Mouse (Mus musculus): ENCODE measurements around the gene Camta1. TPM values are rescaled to one million over a fixed set of nuclear protein-coding genes. Genes with fewer than 3 reads are reported as not detected.

The Camta1 gene
- polyA plus RNA-seq, 1 experiment: 13.4 TPM

GRCm38 (mm10) chr4:151634771-151635170, 226.9 kb downstream of the Camta1 start:
- no peaks in the 10 kb centered on the region for H3K4me1 ChIP-seq
- H3K4me3 ChIP-seq (replicated peaks): no peak overlapping the region
- no peaks in the 10 kb centered on the region for H3K27me3 ChIP-seq (replicated peaks)
- H3K9me3 ChIP-seq: no peaks in the 10 kb centered on the region; the same call in 1 of the 2 replicates
- TF ChIP-seq GATA1 (IDR thresholded peaks at IDR 0.05; ENCODE audit: borderline replicate concordance, low read length): no peak
- TF ChIP-seq FLI1 (IDR thresholded peaks at IDR 0.05; ENCODE audit: low read length): no peak
- H3K36me3 ChIP-seq (replicated peaks; ENCODE audit: low read length): no peaks in the 10 kb centered on the region

GRCm38 (mm10) chr4:151633795-151634194, 227.9 kb downstream of the Camta1 start:
- H3K9me3 ChIP-seq: peaks cover 3% of the 10 kb centered on the region; the same call in 1 of the 2 replicates
- TF ChIP-seq FLI1 (IDR thresholded peaks at IDR 0.05; ENCODE audit: low read length) (no peak), GATA1 (IDR thresholded peaks at IDR 0.05; ENCODE audit: borderline replicate concordance, low read length) (no peak)
- H3K27me3 ChIP-seq (replicated peaks): no peaks in the 10 kb centered on the region
- no peak overlapping the region for H3K4me3 ChIP-seq (replicated peaks)
- no peaks in the 10 kb centered on the region for H3K36me3 ChIP-seq (replicated peaks; ENCODE audit: low read length)
- H3K4me1 ChIP-seq: no peaks in the 10 kb centered on the region

GRCm38 (mm10) chr4:151632321-151632720, 229.4 kb downstream of the Camta1 start:
- H3K9me3 ChIP-seq: peaks cover 18% of the 10 kb centered on the region
- no peak for TF ChIP-seq GATA1 (IDR thresholded peaks at IDR 0.05; ENCODE audit: borderline replicate concordance, low read length)
- no peak for TF ChIP-seq FLI1 (IDR thresholded peaks at IDR 0.05; ENCODE audit: low read length)

GRCm38 (mm10) chr4:151630664-151631063, 231.0 kb downstream of the Camta1 start:
- Histone ChIP-seq H3K4me3 (replicated peaks) (no peak overlapping the region), H3K4me1 (no peaks in the 10 kb centered on the region), H3K27me3 (replicated peaks) (no peaks in the 10 kb centered on the region), H3K9me3 (peaks cover 27% of the 10 kb centered on the region), H3K36me3 (replicated peaks; ENCODE audit: low read length) (no peaks in the 10 kb centered on the region)
- TF ChIP-seq FLI1 (IDR thresholded peaks at IDR 0.05; ENCODE audit: low read length): no peak
- TF ChIP-seq GATA1 (IDR thresholded peaks at IDR 0.05; ENCODE audit: borderline replicate concordance, low read length): no peak

More at GRCm38 (mm10) chr4:151632321-151632720, 229.4 kb downstream of the Camta1 start:
- Histone ChIP-seq H3K4me3 (replicated peaks) (no peak overlapping the region), H3K36me3 (replicated peaks; ENCODE audit: low read length) (no peaks in the 10 kb centered on the region), H3K27me3 (replicated peaks) (no peaks in the 10 kb centered on the region), H3K4me1 (no peaks in the 10 kb centered on the region)

- H3K9me3 ChIP-seq: peaks cover 27% of the 10 kb centered on the region
Measured at GRCm38 (mm10) chr4:151630231-151630630, 231.4 kb downstream of the Camta1 start.

GRCm38 (mm10) chr4:151619541-151620016, 242.1 kb downstream of the Camta1 start:
- peaks cover 74% of the 10 kb centered on the region for H3K9me3 ChIP-seq
- H3K36me3 ChIP-seq (replicated peaks; ENCODE audit: low read length): no peaks in the 10 kb centered on the region
- no peaks in the 10 kb centered on the region for H3K27me3 ChIP-seq (replicated peaks)
- no peaks in the 10 kb centered on the region for H3K4me1 ChIP-seq
- TF ChIP-seq FLI1 (IDR thresholded peaks at IDR 0.05; ENCODE audit: low read length) (no peak), GATA1 (IDR thresholded peaks at IDR 0.05; ENCODE audit: borderline replicate concordance, low read length) (no peak)
- H3K4me3 ChIP-seq (replicated peaks): no peak overlapping the region

More at GRCm38 (mm10) chr4:151630231-151630630, 231.4 kb downstream of the Camta1 start:
- no peak for TF ChIP-seq GATA1 (IDR thresholded peaks at IDR 0.05; ENCODE audit: borderline replicate concordance, low read length)
- no peak for TF ChIP-seq FLI1 (IDR thresholded peaks at IDR 0.05; ENCODE audit: low read length)
- Histone ChIP-seq H3K27me3 (replicated peaks) (no peaks in the 10 kb centered on the region), H3K4me1 (no peaks in the 10 kb centered on the region), H3K4me3 (replicated peaks) (no peak overlapping the region), H3K36me3 (replicated peaks; ENCODE audit: low read length) (no peaks in the 10 kb centered on the region)

- H3K4me3 ChIP-seq (replicated peaks): no peak overlapping the region
- TF ChIP-seq FLI1 (IDR thresholded peaks at IDR 0.05; ENCODE audit: low read length) (no peak), GATA1 (IDR thresholded peaks at IDR 0.05; ENCODE audit: borderline replicate concordance, low read length) (no peak)
- H3K9me3 ChIP-seq: peaks cover 79% of the 10 kb centered on the region
- no peaks in the 10 kb centered on the region for H3K27me3 ChIP-seq (replicated peaks)
- H3K36me3 ChIP-seq (replicated peaks; ENCODE audit: low read length): no peaks in the 10 kb centered on the region
- H3K4me1 ChIP-seq: no peaks in the 10 kb centered on the region
Measured at GRCm38 (mm10) chr4:151618420-151619310, 243.0 kb downstream of the Camta1 start.

GRCm38 (mm10) chr4:151611621-151612020, 250.1 kb downstream of the Camta1 start:
- Histone ChIP-seq H3K4me3 (replicated peaks) (no peak overlapping the region), H3K9me3 (peaks cover 64% of the 10 kb centered on the region), H3K4me1 (peaks cover 2% of the 10 kb centered on the region; the same call in 1 of the 2 replicates), H3K36me3 (replicated peaks; ENCODE audit: low read length) (no peaks in the 10 kb centered on the region), H3K27me3 (replicated peaks) (no peaks in the 10 kb centered on the region)
- TF ChIP-seq FLI1 (IDR thresholded peaks at IDR 0.05; ENCODE audit: low read length) (no peak), GATA1 (IDR thresholded peaks at IDR 0.05; ENCODE audit: borderline replicate concordance, low read length) (no peak)

GRCm38 (mm10) chr4:151610266-151610665, 251.4 kb downstream of the Camta1 start:
- no peak overlapping the region for H3K4me3 ChIP-seq (replicated peaks)
- H3K4me1 ChIP-seq: peaks cover 3% of the 10 kb centered on the region; the same call in 1 of the 2 replicates
- H3K36me3 ChIP-seq (replicated peaks; ENCODE audit: low read length): no peaks in the 10 kb centered on the region
- TF ChIP-seq FLI1 (IDR thresholded peaks at IDR 0.05; ENCODE audit: low read length): no peak
- no peak for TF ChIP-seq GATA1 (IDR thresholded peaks at IDR 0.05; ENCODE audit: borderline replicate concordance, low read length)
- H3K27me3 ChIP-seq (replicated peaks): no peaks in the 10 kb centered on the region
- H3K9me3 ChIP-seq: peaks cover 61% of the 10 kb centered on the region

GRCm38 (mm10) chr4:151604907-151605306, 256.8 kb downstream of the Camta1 start:
- TF ChIP-seq GATA1 (IDR thresholded peaks at IDR 0.05; ENCODE audit: borderline replicate concordance, low read length): no peak
- no peak for TF ChIP-seq FLI1 (IDR thresholded peaks at IDR 0.05; ENCODE audit: low read length)
- peaks cover 49% of the 10 kb centered on the region for H3K9me3 ChIP-seq
- peaks cover 3% of the 10 kb centered on the region; the same call in 1 of the 2 replicates for H3K4me1 ChIP-seq
- no peak overlapping the region for H3K4me3 ChIP-seq (replicated peaks)
- H3K27me3 ChIP-seq (replicated peaks): no peaks in the 10 kb centered on the region
- H3K36me3 ChIP-seq (replicated peaks; ENCODE audit: low read length): no peaks in the 10 kb centered on the region
